Mouse (Mus musculus) brain, embryonic 14.5 days (tissue): ENCODE measurements at regions not wholly inside any gene's neighbourhood (a gene's known extent, or its start where the extent isn't known, plus 50 kb on each side); places are given as distances from the start of the nearest gene placed in this dataset.

Experiments used
- CTCF ChIP-seq: fragments of 200-500 bp; IDR thresholded peaks from 2 replicates; pipeline ENCODE4 v1.5.1; 2012; ENCODE audit warnings: inconsistent platforms, mild to moderate bottlenecking, moderate library complexity, borderline replicate concordance; ENCODE audit not compliant: insufficient read depth, insufficient read length; ENCODE audit errors: extremely low read depth
- POLR2A ChIP-seq: fragments of 200-500 bp; IDR thresholded peaks from 2 replicates; pipeline ENCODE4 v1.6.1; 2012; ENCODE audit warnings: mild to moderate bottlenecking, inconsistent platforms, borderline replicate concordance; ENCODE audit not compliant: poor library complexity, insufficient read depth, insufficient read length, severe bottlenecking; ENCODE audit errors: extremely low read depth

GRCm38 (mm10) chrX:22950406-22951256 lies 414.3 kb downstream of the Klhl13 start:
- TF ChIP-seq CTCF (no peak), POLR2A (no peak)
